Mouse (Mus musculus) hindbrain, embryonic 16.5 days (tissue): ENCODE data around the gene Scyl1. TPM values are rescaled to one million over a fixed set of nuclear protein-coding genes. Genes with fewer than 3 reads are reported as not detected.

Source experiments
- ATAC-seq: fragments of 200-750 bp; cut with Nextera tagmentation; 2 replicates; pipeline ENCODE4 v1.8.0; 2017; ENCODE audit warnings: moderate TSS enrichment, moderate library complexity
- H3K27ac ChIP-seq: fragments of 300-500 bp; sonication (generic); 2 replicates; pipeline ENCODE4 v1.5.1; 2014; ENCODE audit warnings: low read depth, mild to moderate bottlenecking, control low read depth, low read length, moderate library complexity
- H3K27me3 ChIP-seq: fragments of 300-500 bp; sonication (generic); replicated peaks from 2 replicates; pipeline ENCODE4 v1.6.1; 2014; ENCODE audit warnings: low read length; ENCODE audit not compliant: control insufficient read depth, insufficient read depth
- H3K36me3 ChIP-seq: fragments of 300-500 bp; sonication (generic); 2 replicates; pipeline ENCODE4 v1.6.1; 2014; ENCODE audit warnings: mild to moderate bottlenecking, low read length, moderate library complexity, mixed read lengths; ENCODE audit not compliant: control insufficient read depth, insufficient read depth
- H3K4me1 ChIP-seq: fragments of 300-500 bp; sonication (generic); 2 replicates; pipeline ENCODE4 v1.6.1; 2014; ENCODE audit warnings: low read depth, low read length; ENCODE audit not compliant: control insufficient read depth, insufficient read depth
- H3K4me2 ChIP-seq: fragments of 300-500 bp; sonication (generic); 2 replicates; pipeline ENCODE4 v1.6.1; 2014; ENCODE audit warnings: mild to moderate bottlenecking, low read length, control low read depth, moderate library complexity
- H3K4me3 ChIP-seq: fragments of 300-500 bp; sonication (generic); 2 replicates; pipeline ENCODE4 v1.5.1; 2014; ENCODE audit warnings: mild to moderate bottlenecking, low read length, control low read depth, moderate library complexity
- H3K9ac ChIP-seq: fragments of 300-500 bp; sonication (generic); 2 replicates; pipeline ENCODE4 v1.6.1; 2014; ENCODE audit warnings: low read depth, mild to moderate bottlenecking, control low read depth, low read length, moderate library complexity
- H3K9me3 ChIP-seq: fragments of 300-500 bp; sonication (generic); 2 replicates; pipeline ENCODE4 v1.6.1; 2014; ENCODE audit warnings: mild to moderate bottlenecking, low read length, moderate library complexity; ENCODE audit not compliant: control insufficient read depth
- WGBS: fragments of 180-500 bp; shearing (Covaris S2); extraction: QIAGEN DNeasy Blood & Tissue Kit; methylation state at CpG from one replicate; pipeline ENCODE4 v1.1.7; 2014; 5-methylcytosine and 5-hydroxymethylcytosine counted together
- polyA plus RNA-seq: library from polyadenylated mRNA; unstranded; fragments of >200 nt; fragmentation: Nextera tagmentation; extraction: Ambion mirVana; gene quantifications from 2 replicates; pipeline ENCODE4 v1.2.1, GENCODE M21; 2015

Scyl1 gene
- polyA plus RNA-seq, 1 experiment from 2014 or later = 83.2 TPM

- 4% methylated on average over 2 of the region's 2 CpGs for WGBS
- Histone ChIP-seq H3K9ac (no peak overlapping the region), H3K9me3 (no peaks in the 10 kb centered on the region), H3K27me3 (no peaks in the 10 kb centered on the region), H3K4me2 (no peak overlapping the region), H3K4me3 (no peak overlapping the region), H3K36me3 (peaks cover 19% of the 10 kb centered on the region), H3K27ac (no peak overlapping the region), H3K4me1 (peaks cover 36% of the 10 kb centered on the region)
- ATAC-seq = peak; percentile 64
Measured at GRCm38 (mm10) chr19:5793116-5793515, 21.9 kb upstream of the Scyl1 start.

GRCm38 (mm10) chr19:5791329-5791728, 20.1 kb upstream of the Scyl1 start:
- no peak for ATAC-seq
- Histone ChIP-seq H3K9me3 (no peaks in the 10 kb centered on the region), H3K9ac (no peak overlapping the region), H3K4me3 (no peak overlapping the region), H3K4me2 (no peak overlapping the region), H3K36me3 (peaks cover 7% of the 10 kb centered on the region), H3K27ac (no peak overlapping the region), H3K27me3 (no peaks in the 10 kb centered on the region), H3K4me1 (peaks cover 27% of the 10 kb centered on the region)
- 76% methylated on average over 4 of the region's 4 CpGs for WGBS

DNA sequence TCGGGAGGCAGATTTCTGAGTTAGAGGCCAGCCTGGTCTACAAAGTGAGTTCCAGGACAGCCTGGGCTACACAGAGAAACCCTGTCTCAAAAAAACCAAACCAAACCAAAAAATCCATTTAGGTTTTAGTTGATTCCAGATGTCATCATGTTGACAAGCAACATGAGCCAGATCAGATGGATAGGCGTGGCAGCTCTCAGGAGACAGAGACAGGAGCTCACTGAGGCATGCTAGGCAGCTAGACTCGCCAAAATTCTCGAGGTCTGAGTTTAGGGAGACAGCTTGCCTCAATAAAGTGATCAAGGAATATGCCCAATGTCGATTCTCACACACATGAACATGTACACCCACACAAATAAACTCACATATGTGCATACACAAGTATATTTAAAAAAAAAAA, 17.8 kb upstream of the Scyl1 start:
- no peak for ATAC-seq
- no peak overlapping the region for H3K27ac ChIP-seq
- 61% methylated on average over 5 of the region's 5 CpGs for WGBS

GRCm38 (mm10) chr19:5788620-5789019, 17.4 kb upstream of the Scyl1 start:
- H3K27ac ChIP-seq = no peak overlapping the region
- H3K4me3 ChIP-seq = no peak overlapping the region
- H3K4me2 ChIP-seq = no peak overlapping the region
- no peak overlapping the region for H3K9ac ChIP-seq
- no peaks in the 10 kb centered on the region for H3K9me3 ChIP-seq
- ATAC-seq = no peak
- WGBS = 86% methylated on average over 7 of the region's 7 CpGs
- H3K4me1 ChIP-seq = peaks cover 3% of the 10 kb centered on the region
- no peaks in the 10 kb centered on the region for H3K36me3 ChIP-seq
- H3K27me3 ChIP-seq = no peaks in the 10 kb centered on the region

More for the DNA sequence above, 17.8 kb upstream of the Scyl1 start:
- H3K4me1 ChIP-seq = peaks cover 8% of the 10 kb centered on the region
- H3K9me3 ChIP-seq = no peaks in the 10 kb centered on the region
- no peak overlapping the region for H3K4me2 ChIP-seq
- H3K27me3 ChIP-seq = no peaks in the 10 kb centered on the region
- no peaks in the 10 kb centered on the region for H3K36me3 ChIP-seq
- no peak overlapping the region for H3K4me3 ChIP-seq
- H3K9ac ChIP-seq = no peak overlapping the region

- Histone ChIP-seq H3K9me3 (no peaks in the 10 kb centered on the region), H3K4me2 (no peak overlapping the region), H3K9ac (no peak overlapping the region), H3K36me3 (no peaks in the 10 kb centered on the region), H3K4me1 (no peaks in the 10 kb centered on the region), H3K4me3 (no peak overlapping the region), H3K27ac (no peak overlapping the region), H3K27me3 (no peaks in the 10 kb centered on the region)
- no peak for ATAC-seq
- 91% methylated on average over 7 of the region's 7 CpGs for WGBS
Measured at GRCm38 (mm10) chr19:5787920-5788319, 16.7 kb upstream of the Scyl1 start.

GRCm38 (mm10) chr19:5787128-5787635, 16.0 kb upstream of the Scyl1 start:
- ATAC-seq = peak; percentile 76
- Histone ChIP-seq H3K9me3 (no peaks in the 10 kb centered on the region), H3K4me2 (no peak overlapping the region), H3K9ac (no peak overlapping the region), H3K36me3 (no peaks in the 10 kb centered on the region), H3K4me1 (no peaks in the 10 kb centered on the region), H3K27me3 (no peaks in the 10 kb centered on the region), H3K27ac (no peak overlapping the region), H3K4me3 (no peak overlapping the region)
- WGBS = 12% methylated on average over 8 of the region's 8 CpGs

- ATAC-seq = peak; percentile 88
- no peaks in the 10 kb centered on the region for H3K27me3 ChIP-seq
- no peak overlapping the region for H3K4me3 ChIP-seq
- WGBS = 12% methylated on average over 12 of the region's 12 CpGs
- no peaks in the 10 kb centered on the region for H3K9me3 ChIP-seq
- no peaks in the 10 kb centered on the region for H3K36me3 ChIP-seq
- H3K4me1 ChIP-seq = no peaks in the 10 kb centered on the region
- H3K27ac ChIP-seq = no peak overlapping the region
- no peak overlapping the region for H3K9ac ChIP-seq
- no peak overlapping the region for H3K4me2 ChIP-seq
Measured at GRCm38 (mm10) chr19:5786441-5787114, 15.4 kb upstream of the Scyl1 start.

DNA sequence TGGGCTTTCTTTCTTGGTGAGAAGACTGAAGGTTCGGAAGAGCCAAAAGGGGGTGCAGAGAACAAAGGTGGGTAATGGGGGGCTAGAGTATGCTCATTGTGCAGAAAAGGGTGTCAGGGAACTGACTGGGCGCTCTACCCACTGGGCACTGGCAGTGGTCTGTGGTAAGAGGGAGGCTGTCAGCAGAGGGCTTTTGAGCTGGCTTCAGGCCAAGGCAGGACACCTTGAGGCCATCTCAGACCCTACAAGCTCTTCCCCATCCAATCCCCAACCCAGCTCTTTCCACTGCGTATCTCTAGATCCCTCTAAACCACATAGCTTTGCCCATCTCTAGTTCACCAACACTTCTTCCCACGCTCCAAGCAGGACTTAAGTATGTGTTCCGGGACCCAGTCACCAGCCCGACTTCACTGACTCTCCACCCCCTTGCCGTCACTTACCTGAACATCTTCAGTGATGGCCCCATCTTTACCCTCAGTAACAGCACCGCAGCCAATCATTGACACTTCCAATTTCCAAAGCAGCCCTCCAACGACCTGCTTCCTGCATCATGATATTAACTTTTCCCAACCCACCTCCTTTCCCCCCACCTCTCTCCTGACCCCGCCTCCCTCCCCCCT, 13.8 kb upstream of the Scyl1 start:
- Histone ChIP-seq H3K4me2 (no peak overlapping the region), H3K4me3 (no peak overlapping the region), H3K9me3 (no peaks in the 10 kb centered on the region), H3K27ac (no peak overlapping the region), H3K4me1 (no peaks in the 10 kb centered on the region), H3K9ac (no peak overlapping the region), H3K27me3 (no peaks in the 10 kb centered on the region), H3K36me3 (no peaks in the 10 kb centered on the region)
- ATAC-seq = no peak
- WGBS = 59% methylated on average over 10 of the region's 10 CpGs

DNA sequence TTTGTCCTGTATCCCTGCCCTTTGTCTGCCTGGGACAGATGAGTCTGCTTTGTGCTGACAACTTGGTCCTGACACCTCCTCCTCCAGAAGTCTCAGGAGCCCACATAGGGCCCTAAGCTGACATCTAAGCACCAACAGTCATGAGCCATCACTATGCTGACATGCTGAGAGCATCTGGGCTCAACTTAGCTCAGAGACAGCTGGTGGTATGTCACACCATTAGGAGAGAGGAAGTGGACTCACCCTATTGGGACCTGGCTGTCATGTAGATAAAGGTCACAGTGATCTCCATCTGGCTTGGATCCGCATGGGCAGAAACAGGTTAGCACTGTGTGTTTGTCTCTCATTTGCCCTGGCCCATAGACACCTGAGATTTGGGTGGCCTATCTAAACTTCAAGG, 10.9 kb upstream of the Scyl1 start:
- Histone ChIP-seq H3K27me3 (no peaks in the 10 kb centered on the region), H3K9me3 (no peaks in the 10 kb centered on the region), H3K9ac (no peak overlapping the region), H3K36me3 (no peaks in the 10 kb centered on the region), H3K27ac (no peak overlapping the region), H3K4me1 (no peaks in the 10 kb centered on the region), H3K4me3 (no peak overlapping the region), H3K4me2 (no peak overlapping the region)
- 95% methylated on average over 1 of the region's 1 CpGs for WGBS
- no peak for ATAC-seq
